Mouse (Mus musculus) forebrain, embryonic 11.5 days (tissue): ENCODE data around the gene Sh3rf3. TPM values are rescaled to one million over a fixed set of nuclear protein-coding genes. Genes with fewer than 3 reads are reported as not detected.

ENCODE experiments used
- ATAC-seq: fragments of 200-750 bp; cut with Nextera tagmentation; replicated peaks from 2 replicates; pipeline ENCODE4 v1.8.0; 2017; ENCODE audit warnings: moderate TSS enrichment; ENCODE audit not compliant: low FRiP score
- DNase-seq: peaks from one replicate; pipeline ENCODE4 v3.0.0-alpha.2; 2017; ENCODE audit warnings: low spot score
- H3K27ac ChIP-seq: fragments of 300-500 bp; sonication (generic); 2 replicates; pipeline ENCODE4 v1.5.1; 2014; ENCODE audit warnings: low read depth, low read length
- H3K27me3 ChIP-seq: fragments of 300-500 bp; sonication (generic); 2 replicates; pipeline ENCODE4 v1.6.1; 2014; ENCODE audit warnings: mild to moderate bottlenecking, low read length, mixed read lengths; ENCODE audit not compliant: control insufficient read depth, insufficient read depth
- H3K36me3 ChIP-seq: fragments of 300-500 bp; sonication (generic); 2 replicates; pipeline ENCODE4 v1.6.1; 2014; ENCODE audit warnings: mild to moderate bottlenecking, low read length, moderate library complexity, mixed read lengths; ENCODE audit not compliant: control insufficient read depth, insufficient read depth
- H3K4me1 ChIP-seq: fragments of 300-500 bp; sonication (generic); replicated peaks from 2 replicates; pipeline ENCODE4 v1.6.1; 2014; ENCODE audit warnings: low read length, mixed read lengths; ENCODE audit not compliant: control insufficient read depth, insufficient read depth
- H3K4me2 ChIP-seq: fragments of 300-500 bp; sonication (generic); 2 replicates; pipeline ENCODE4 v1.6.1; 2014; ENCODE audit warnings: low read depth, mild to moderate bottlenecking, low read length, moderate library complexity, mixed read lengths; ENCODE audit not compliant: severe bottlenecking
- H3K4me3 ChIP-seq: fragments of 300-500 bp; sonication (generic); 2 replicates; pipeline ENCODE4 v1.5.1; 2014; ENCODE audit warnings: low read depth, low read length
- H3K9ac ChIP-seq: fragments of 300-500 bp; sonication (generic); 2 replicates; pipeline ENCODE4 v1.6.1; 2014; ENCODE audit warnings: low read length
- H3K9me3 ChIP-seq: fragments of 300-500 bp; sonication (generic); 2 replicates; pipeline ENCODE4 v1.6.1; 2016; ENCODE audit warnings: low read length, mixed read lengths; ENCODE audit not compliant: control insufficient read depth
- WGBS: fragments of 180-500 bp; shearing (Covaris S2); extraction: QIAGEN DNeasy Blood & Tissue Kit; methylation state at CpG from one replicate; pipeline ENCODE4 v1.1.7; 2014; 5-methylcytosine and 5-hydroxymethylcytosine counted together
- polyA plus RNA-seq: library from polyadenylated mRNA; unstranded; fragments of >200 nt; fragmentation: Nextera tagmentation; extraction: Ambion mirVana; gene quantifications from 2 replicates; pipeline ENCODE4 v1.2.1, GENCODE M21; 2014

Sh3rf3 gene
- polyA plus RNA-seq, 1 experiment from 2014 or later: 1.8 TPM

- H3K4me3 ChIP-seq: no peak overlapping the region
- H3K27me3 ChIP-seq: no peaks in the 10 kb centered on the region
- H3K36me3 ChIP-seq: no peaks in the 10 kb centered on the region
- H3K27ac ChIP-seq: no peak overlapping the region
- H3K4me2 ChIP-seq: no peak overlapping the region
- 79% methylated on average over 2 of the region's 2 CpGs for WGBS
- H3K4me1 ChIP-seq: no peaks in the 10 kb centered on the region
- no peaks in the 10 kb centered on the region for H3K9me3 ChIP-seq
- DNase-seq (no peak), ATAC-seq (no peak)
- H3K9ac ChIP-seq: no peak overlapping the region
Observed at GRCm38 (mm10) chr10:58864735-58865134, 51.6 kb downstream of the Sh3rf3 start.

GRCm38 (mm10) chr10:58867536-58867935 is 54.4 kb downstream of the Sh3rf3 start:
- ATAC-seq: no peak
- H3K9ac ChIP-seq: no peak overlapping the region

GRCm38 (mm10) chr10:58869836-58870235 is 56.7 kb downstream of the Sh3rf3 start:
- 100% methylated on average over 1 of the region's 1 CpGs for WGBS
- DNase-seq (no peak), ATAC-seq (no peak)
- Histone ChIP-seq H3K9ac (no peak overlapping the region), H3K4me2 (no peak overlapping the region), H3K4me3 (no peak overlapping the region), H3K9me3 (no peaks in the 10 kb centered on the region), H3K4me1 (0 out of 2 replicates have a peak, but pooled peaks cover 2% of the 10 kb centered on the region), H3K36me3 (no peaks in the 10 kb centered on the region), H3K27me3 (no peaks in the 10 kb centered on the region), H3K27ac (no peak overlapping the region)

More at GRCm38 (mm10) chr10:58867536-58867935, 54.4 kb downstream of the Sh3rf3 start:
- DNase-seq: no peak
- 0 out of 2 replicates have a peak, but pooled peaks cover 2% of the 10 kb centered on the region for H3K4me1 ChIP-seq
- no peak overlapping the region for H3K4me2 ChIP-seq
- H3K27ac ChIP-seq: no peak overlapping the region
- no peaks in the 10 kb centered on the region for H3K36me3 ChIP-seq
- no peaks in the 10 kb centered on the region for H3K9me3 ChIP-seq
- WGBS: 85% methylated on average over 2 of the region's 2 CpGs
- no peaks in the 10 kb centered on the region for H3K27me3 ChIP-seq
- H3K4me3 ChIP-seq: no peak overlapping the region

GRCm38 (mm10) chr10:58871149-58871820 is 58.1 kb downstream of the Sh3rf3 start:
- WGBS: 81% methylated on average over 10 of the region's 10 CpGs
- H3K9ac ChIP-seq: no peak overlapping the region
- no peak overlapping the region for H3K4me3 ChIP-seq

GRCm38 (mm10) chr10:58871821-58872577 is 58.8 kb downstream of the Sh3rf3 start:
- Histone ChIP-seq H3K27ac (no peak overlapping the region), H3K4me2 (no peak overlapping the region), H3K27me3 (no peaks in the 10 kb centered on the region), H3K9ac (no peak overlapping the region), H3K36me3 (no peaks in the 10 kb centered on the region), H3K4me3 (no peak overlapping the region), H3K9me3 (no peaks in the 10 kb centered on the region), H3K4me1 (0 out of 2 replicates have a peak, but pooled peaks cover 2% of the 10 kb centered on the region)
- 63% methylated on average over 7 of the region's 7 CpGs for WGBS
- DNase-seq (no peak), ATAC-seq (no peak)

More at GRCm38 (mm10) chr10:58871149-58871820, 58.1 kb downstream of the Sh3rf3 start:
- DNase-seq: no peak
- no peak overlapping the region for H3K27ac ChIP-seq
- H3K27me3 ChIP-seq: no peaks in the 10 kb centered on the region
- no peak overlapping the region for H3K4me2 ChIP-seq
- no peaks in the 10 kb centered on the region for H3K9me3 ChIP-seq
- no peak for ATAC-seq
- H3K36me3 ChIP-seq: no peaks in the 10 kb centered on the region
- H3K4me1 ChIP-seq: 0 out of 2 replicates have a peak, but pooled peaks cover 2% of the 10 kb centered on the region

GRCm38 (mm10) chr10:58877835-58878234 is 64.7 kb downstream of the Sh3rf3 start:
- no peak overlapping the region for H3K9ac ChIP-seq
- no peaks in the 10 kb centered on the region for H3K4me1 ChIP-seq
- no peak overlapping the region for H3K4me3 ChIP-seq
- no peak overlapping the region for H3K4me2 ChIP-seq
- H3K9me3 ChIP-seq: no peaks in the 10 kb centered on the region
- no peaks in the 10 kb centered on the region for H3K27me3 ChIP-seq
- WGBS: 91% methylated on average over 4 of the region's 4 CpGs
- H3K36me3 ChIP-seq: no peaks in the 10 kb centered on the region
- ATAC-seq (no peak), DNase-seq (no peak)
- no peak overlapping the region for H3K27ac ChIP-seq

- Histone ChIP-seq H3K36me3 (no peaks in the 10 kb centered on the region), H3K4me3 (no peak overlapping the region), H3K27me3 (no peaks in the 10 kb centered on the region), H3K9ac (no peak overlapping the region), H3K4me1 (no peaks in the 10 kb centered on the region), H3K27ac (no peak overlapping the region), H3K4me2 (no peak overlapping the region), H3K9me3 (no peaks in the 10 kb centered on the region)
- DNase-seq: no peak
- 93% methylated on average over 4 of the region's 4 CpGs for WGBS
- ATAC-seq: no peak
Observed at GRCm38 (mm10) chr10:58878636-58879035, 65.5 kb downstream of the Sh3rf3 start.

GRCm38 (mm10) chr10:58882741-58883140 is 69.6 kb downstream of the Sh3rf3 start:
- DNase-seq (no peak), ATAC-seq (no peak)
- no peak overlapping the region for H3K4me3 ChIP-seq
- no peaks in the 10 kb centered on the region; the same call in 1 of the 2 replicates for H3K9me3 ChIP-seq
- peaks cover 4% of the 10 kb centered on the region; the same call in 1 of the 2 replicates for H3K4me1 ChIP-seq
- no peaks in the 10 kb centered on the region for H3K36me3 ChIP-seq
- H3K27ac ChIP-seq: no peak overlapping the region
- H3K4me2 ChIP-seq: no peak overlapping the region
- 81% methylated on average over 2 of the region's 2 CpGs for WGBS
- peaks cover 3% of the 10 kb centered on the region; the same call in 1 of the 2 replicates for H3K27me3 ChIP-seq
- no peak overlapping the region for H3K9ac ChIP-seq
